Mouse (Mus musculus) retina, postnatal 7 days (tissue): ENCODE results near the gene Dcun1d2.

Experiments
- DNase-seq: peaks from one replicate; pipeline ENCODE4 v3.0.0-alpha.2; 2012; ENCODE audit warnings: low read depth, low spot score

Gene Dcun1d2

GRCm38 (mm10) chr8:13254019-13254418 is 33.9 kb downstream of the Dcun1d2 start, which contains the start of gene Adprhl1:
Gene Adprhl1, minus strand, starts transcription at chr8:13254162.
- DNase-seq: peak; percentile 71

- no peak for DNase-seq
These were observed 34.5 kb downstream of the Dcun1d2 start for GRCm38 (mm10) chr8:13253413-13253812.

- no peak for DNase-seq
These were observed 35.1 kb downstream of the Dcun1d2 start for GRCm38 (mm10) chr8:13252837-13253236.

DNA sequence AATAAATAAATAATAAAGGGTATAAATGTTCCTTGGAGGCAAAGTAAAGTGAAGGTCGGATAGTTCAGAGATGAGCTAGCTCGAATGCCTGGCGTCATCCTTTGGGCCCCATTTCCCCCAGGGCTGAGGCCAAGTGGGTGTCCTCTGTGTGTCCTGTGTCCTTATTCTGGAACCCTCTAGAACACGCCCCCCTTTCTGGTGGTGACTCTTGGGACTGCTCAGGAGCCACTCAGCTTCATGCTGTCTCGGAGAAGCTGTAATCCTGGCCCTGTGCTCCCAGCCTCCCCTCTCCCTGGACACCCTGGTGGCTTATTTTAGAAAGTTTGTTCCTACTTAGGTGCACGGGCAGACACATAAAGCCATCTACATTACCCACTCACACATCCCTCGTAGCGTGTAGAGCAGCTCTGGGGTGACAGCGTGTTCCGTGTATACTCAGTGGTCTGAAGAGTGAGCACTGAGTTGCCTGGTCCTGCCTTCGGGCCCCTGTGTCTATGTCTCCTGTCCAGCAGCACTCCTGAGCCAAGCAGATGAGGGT is 43.5 kb downstream of the Dcun1d2 start:
- DNase-seq: no peak

DNA sequence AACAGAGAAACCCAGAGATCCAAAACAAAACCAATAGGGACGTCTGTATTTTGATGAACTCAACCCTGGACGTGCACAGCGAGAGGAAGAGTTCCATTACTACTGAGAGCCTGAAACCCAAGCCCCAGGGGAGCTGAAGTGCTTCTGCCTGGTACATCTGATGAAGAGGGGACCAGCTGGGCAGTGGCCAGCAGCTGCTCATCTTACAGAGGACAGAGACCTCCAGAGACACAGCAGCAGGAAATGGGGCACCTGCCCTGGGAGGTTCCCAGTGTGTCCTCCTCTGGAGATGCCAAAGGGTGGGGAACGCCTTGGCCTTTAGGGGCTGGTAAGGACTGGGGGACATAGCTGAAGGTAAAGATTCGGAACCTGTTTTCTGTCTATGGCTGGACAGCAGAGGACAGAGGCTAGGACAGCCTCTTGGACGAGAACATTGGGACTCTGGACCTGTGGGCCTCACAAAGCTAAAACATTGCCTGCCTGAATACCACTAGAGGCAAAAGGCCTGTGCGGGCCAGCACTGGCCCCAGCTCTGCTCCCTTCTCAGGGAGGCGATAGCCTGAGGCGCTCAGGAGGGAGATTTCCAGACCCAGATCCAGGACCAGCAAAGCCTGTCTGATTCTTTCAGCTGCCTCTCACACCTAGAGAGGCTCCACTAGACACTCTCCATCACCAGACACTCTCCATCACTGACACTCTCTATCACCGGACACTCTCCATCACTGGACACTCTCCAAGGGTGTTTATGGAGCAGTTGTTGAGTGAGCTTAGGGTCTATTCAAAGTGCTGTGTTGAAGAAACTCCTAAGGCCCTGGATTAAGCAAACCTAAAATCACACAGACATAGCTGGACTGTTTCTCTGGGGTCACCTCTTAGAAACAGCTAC is 44.7 kb downstream of the Dcun1d2 start:
- DNase-seq: no peak

GRCm38 (mm10) chr8:13240691-13241090 is 47.2 kb downstream of the Dcun1d2 start:
- DNase-seq: no peak

DNA sequence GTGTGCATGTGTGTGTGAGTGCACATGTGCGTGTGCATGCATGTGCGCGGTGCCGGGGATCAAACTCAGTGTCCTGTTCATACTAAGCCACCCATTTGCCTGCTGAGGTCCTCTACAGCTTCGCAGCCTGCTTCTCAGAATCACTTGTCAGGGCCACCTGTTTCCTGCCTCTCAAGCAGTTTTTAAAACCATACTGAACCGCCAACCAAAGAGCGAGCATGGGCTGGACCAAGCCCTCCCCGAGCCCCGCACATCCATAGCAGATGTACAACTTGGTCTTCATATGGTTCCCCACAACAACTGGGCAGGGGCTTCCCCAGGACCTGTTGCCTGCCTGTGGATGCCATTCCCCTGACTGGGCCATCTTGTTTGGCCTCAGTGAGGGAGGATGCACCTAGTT is 47.9 kb downstream of the Dcun1d2 start:
- DNase-seq: no peak

DNA sequence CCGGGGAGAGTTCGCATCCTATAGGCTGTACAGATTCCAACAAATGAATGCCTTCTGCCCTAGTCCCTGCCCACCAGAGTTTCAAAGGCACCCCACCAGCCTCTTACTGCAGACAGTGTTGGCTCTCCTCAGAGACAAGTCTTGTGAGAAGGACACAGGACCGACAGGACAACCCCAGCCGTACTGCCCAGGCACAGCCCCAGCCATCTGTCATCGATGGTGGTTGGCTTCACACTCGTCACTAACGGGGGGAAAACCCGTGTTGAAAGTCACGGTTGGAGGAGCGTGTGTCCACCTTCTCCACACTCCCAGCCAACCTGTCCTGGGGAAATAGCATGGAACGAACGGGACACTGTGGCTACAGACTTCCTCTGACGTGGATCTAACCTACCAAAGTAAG is 53.1 kb downstream of the Dcun1d2 start:
- DNase-seq: no peak

DNA sequence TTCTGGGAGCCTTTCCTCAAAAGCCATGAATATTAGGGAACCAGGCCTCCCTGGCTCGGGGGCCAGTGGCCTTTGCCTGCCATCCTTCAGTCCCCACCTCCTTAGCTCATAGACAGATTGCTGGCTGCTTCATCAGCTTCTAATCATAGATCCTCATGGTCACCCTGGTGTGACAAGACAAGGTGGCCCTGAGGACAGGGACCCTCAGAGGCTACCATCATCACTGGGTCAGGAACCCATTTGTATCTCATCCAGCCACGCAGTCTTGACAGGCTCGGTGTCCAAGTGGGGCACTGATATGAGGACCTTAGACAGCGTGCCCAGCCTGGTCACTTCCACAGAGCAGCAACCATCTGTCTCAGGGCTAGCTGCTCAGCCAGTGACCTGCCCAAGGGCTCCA is 57.5 kb downstream of the Dcun1d2 start:
- no peak for DNase-seq

DNA sequence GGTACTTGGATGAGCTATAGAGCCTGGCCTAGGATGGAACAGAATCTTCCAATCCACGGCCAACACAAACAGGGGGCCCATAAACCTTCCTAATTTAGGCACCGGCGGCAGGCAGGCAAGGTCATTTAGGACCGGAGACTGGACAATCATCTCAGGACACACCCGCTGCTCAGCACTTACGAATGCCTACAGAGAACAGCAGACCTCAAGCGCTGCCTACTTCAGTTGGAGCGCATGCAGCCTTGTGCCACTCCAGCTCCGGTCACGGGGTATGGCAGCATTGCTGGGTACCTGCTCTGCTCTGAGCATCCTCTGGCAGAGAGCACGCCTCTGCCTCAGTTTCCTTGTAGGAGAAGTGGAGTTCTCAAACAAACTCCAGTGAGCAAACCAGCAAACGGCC is 58.1 kb downstream of the Dcun1d2 start:
- DNase-seq: no peak

DNA sequence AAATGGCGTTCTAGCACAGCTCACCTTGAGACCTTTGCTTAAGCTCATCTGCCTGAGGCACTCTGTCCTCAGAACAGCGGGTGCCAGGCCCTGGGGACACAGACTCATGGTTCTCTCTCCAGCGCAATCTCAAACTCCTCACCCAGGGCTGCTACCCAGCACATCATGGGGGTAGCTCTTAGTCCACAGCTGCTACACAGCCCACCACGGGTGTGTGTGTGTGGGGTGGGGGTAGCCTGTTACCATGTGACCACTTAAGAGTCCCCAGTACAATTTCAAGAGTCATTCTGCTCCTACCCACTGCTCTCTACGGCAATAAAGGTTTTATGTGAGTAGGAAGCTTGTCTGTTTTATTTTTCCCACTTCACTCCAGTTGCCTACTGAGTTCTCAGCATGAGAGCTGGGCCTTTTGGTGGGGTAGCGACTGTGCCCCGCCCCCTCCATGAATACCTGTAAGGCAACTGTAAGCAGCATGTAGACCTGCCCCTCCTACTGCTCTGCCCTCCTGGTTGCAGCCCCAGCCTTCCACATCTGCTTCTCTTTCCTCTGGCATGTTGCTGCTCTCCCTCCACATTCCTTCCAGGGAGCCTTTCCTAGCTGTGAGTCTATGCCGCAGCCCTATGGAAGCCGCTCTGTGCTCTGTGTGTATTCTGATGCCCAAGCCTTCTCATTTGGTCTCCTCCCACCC is 58.9 kb downstream of the Dcun1d2 start:
- no peak for DNase-seq

- DNase-seq: no peak
These were observed 60.7 kb downstream of the Dcun1d2 start for GRCm38 (mm10) chr8:13227184-13227583.

DNA sequence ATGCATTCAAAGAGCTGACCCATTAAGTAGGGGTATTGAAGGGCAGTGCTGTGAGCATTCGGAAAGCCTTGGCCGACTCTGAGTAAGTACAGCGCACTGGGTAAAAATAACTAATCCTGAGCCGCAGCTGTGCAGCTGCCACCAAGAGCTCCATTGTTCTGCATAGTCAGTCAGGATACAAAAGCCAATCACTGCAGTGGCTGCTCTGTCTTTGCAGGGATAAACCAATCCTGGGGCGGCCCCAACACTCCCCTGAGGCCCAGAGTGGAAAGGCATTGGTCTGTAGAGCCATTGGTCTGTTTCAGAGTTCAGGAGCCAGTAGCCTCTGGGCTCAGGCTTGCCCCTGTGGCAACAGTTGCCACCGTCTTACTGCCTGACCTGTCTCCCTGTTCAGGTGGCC is 61.6 kb downstream of the Dcun1d2 start:
- peak; percentile 46 for DNase-seq

DNA sequence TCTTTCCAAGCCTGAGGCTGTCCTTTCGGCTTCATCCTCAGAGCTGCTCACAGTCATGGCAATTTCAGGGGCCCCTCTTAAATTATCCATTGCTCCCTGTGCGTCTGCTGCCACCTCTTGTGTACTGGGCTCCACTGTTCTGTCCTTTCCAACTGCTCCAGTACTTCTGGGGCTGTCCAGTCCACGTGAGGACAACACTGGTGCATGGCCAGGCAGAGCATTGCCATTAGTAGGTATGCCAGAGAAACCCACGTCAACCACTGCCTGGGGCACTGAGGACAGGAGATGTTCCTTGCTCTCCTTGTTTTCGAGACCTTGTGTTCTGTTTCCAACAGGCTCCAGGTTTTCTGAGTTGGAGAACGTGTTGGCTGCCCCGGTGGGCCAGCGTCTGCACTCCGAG is 63.5 kb downstream of the Dcun1d2 start:
- no peak for DNase-seq

- no peak for DNase-seq
These were observed 69.5 kb downstream of the Dcun1d2 start for GRCm38 (mm10) chr8:13218441-13218840.

GRCm38 (mm10) chr8:13217986-13218385 is 69.9 kb downstream of the Dcun1d2 start:
- DNase-seq: no peak

GRCm38 (mm10) chr8:13217093-13217492 is 70.8 kb downstream of the Dcun1d2 start:
- DNase-seq: no peak

- DNase-seq: no peak
These were observed 71.5 kb downstream of the Dcun1d2 start for GRCm38 (mm10) chr8:13216386-13216785.

- peak; percentile 87 for DNase-seq
These were observed 74.3 kb downstream of the Dcun1d2 start for GRCm38 (mm10) chr8:13213479-13214268.

DNA sequence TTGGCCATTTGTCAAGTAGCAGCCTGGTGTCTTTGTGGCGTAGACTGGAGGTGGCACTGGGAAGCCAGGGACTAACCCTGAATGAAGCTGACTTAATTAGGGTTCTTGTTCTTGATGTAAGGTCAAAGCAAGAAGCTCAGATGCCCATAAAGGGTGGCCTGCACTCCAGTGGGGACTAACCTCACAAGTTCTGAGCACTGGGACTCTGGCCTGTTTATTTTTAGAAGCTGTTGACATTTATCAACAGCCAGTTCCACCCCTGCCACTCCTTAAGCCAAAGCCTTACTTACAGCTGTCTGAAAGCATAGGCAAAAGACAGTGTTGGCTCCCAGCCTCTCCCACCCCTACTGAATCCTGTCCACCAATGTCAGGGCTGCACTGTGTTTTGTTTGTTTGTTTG is 78.2 kb downstream of the Dcun1d2 start:
- no peak for DNase-seq

DNA sequence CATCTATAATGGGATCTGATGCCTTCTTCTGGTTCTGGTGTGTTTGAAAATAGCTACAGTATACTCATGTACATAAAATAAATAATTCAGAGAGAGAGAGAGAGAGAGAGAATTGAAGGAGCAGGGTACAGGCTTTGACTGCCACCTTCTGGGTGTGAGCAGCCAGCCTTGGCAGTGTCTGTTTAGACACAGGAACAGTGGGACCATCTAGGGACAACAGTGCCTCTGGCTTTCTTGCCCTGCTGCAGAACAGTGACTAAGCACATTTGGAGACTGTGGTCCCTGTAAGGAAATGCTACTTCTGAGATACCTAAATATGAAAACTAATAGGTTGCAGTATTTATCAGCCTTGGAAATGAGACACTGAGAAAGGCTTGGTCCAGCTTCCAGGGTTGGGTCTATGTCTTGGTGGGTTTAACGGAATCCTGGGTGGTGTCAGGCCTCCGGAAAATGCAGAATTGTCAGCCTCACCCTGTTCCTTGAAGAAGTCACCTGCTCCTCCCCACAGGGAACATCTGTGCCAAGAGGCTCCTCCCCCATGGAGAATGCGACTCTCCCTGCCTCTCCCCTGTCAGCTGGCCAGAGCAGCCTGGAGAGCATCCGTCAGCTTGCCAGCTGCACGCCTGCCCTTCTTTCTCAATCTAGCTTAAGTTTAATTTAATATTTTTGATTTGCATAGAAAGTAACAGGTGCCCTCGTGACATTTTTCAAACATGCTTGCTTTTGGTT is 79.1 kb downstream of the Dcun1d2 start:
- no peak for DNase-seq
